Mouse (Mus musculus) WW6 (cell line): ENCODE measurements around the gene Syne2.

ENCODE experiments used
- DNase-seq: peaks from one replicate; pipeline ENCODE4 v3.0.0-alpha.2; 2013; ENCODE audit warnings: low read depth, low spot score

Syne2 gene

GRCm38 (mm10) chr12:75827751-75828150, 9.8 kb downstream of the Syne2 start:
- DNase-seq = no peak

- DNase-seq = no peak
Observed at GRCm38 (mm10) chr12:75829616-75830015, 11.7 kb downstream of the Syne2 start.

GRCm38 (mm10) chr12:75833149-75833959, 15.4 kb downstream of the Syne2 start:
- DNase-seq = no peak

- no peak for DNase-seq
Observed at GRCm38 (mm10) chr12:75833960-75834729, 16.2 kb downstream of the Syne2 start.

- DNase-seq = no peak
Observed at GRCm38 (mm10) chr12:75836524-75836962, 18.6 kb downstream of the Syne2 start.

GRCm38 (mm10) chr12:75837462-75837861, 19.5 kb downstream of the Syne2 start:
- no peak for DNase-seq

GRCm38 (mm10) chr12:75839083-75839736, 21.3 kb downstream of the Syne2 start:
- DNase-seq = no peak

GRCm38 (mm10) chr12:75841183-75841582, 23.2 kb downstream of the Syne2 start:
- no peak for DNase-seq

GRCm38 (mm10) chr12:75844311-75844710, 26.4 kb downstream of the Syne2 start:
- DNase-seq = no peak

GRCm38 (mm10) chr12:75845070-75845469, 27.1 kb downstream of the Syne2 start:
- no peak for DNase-seq

GRCm38 (mm10) chr12:75846513-75846912, 28.6 kb downstream of the Syne2 start:
- DNase-seq = no peak

- no peak for DNase-seq
Observed at GRCm38 (mm10) chr12:75850205-75850604, 32.3 kb downstream of the Syne2 start.

- no peak for DNase-seq
Observed at GRCm38 (mm10) chr12:75851481-75851880, 33.5 kb downstream of the Syne2 start.

GRCm38 (mm10) chr12:75852384-75852783, 34.5 kb downstream of the Syne2 start:
- no peak for DNase-seq

GRCm38 (mm10) chr12:75853559-75853958, 35.6 kb downstream of the Syne2 start:
- no peak for DNase-seq

GRCm38 (mm10) chr12:75855051-75855453, 37.1 kb downstream of the Syne2 start:
- DNase-seq = no peak

GRCm38 (mm10) chr12:75855621-75856020, 37.7 kb downstream of the Syne2 start:
- no peak for DNase-seq

- DNase-seq = no peak
Observed at GRCm38 (mm10) chr12:75856096-75856868, 38.3 kb downstream of the Syne2 start.

- DNase-seq = no peak
Observed at GRCm38 (mm10) chr12:75859936-75860335, 42.0 kb downstream of the Syne2 start.

- no peak for DNase-seq
Observed at GRCm38 (mm10) chr12:75860843-75861242, 42.9 kb downstream of the Syne2 start.

GRCm38 (mm10) chr12:75865166-75865565, 47.2 kb downstream of the Syne2 start:
- DNase-seq = no peak
